Mouse (Mus musculus): ENCODE measurements around the gene Gamt.

GRCm38 (mm10) chr10:80294311-80294710 lies 33.5 kb upstream of the Gamt start:
- TF ChIP-seq CTCF (IDR thresholded peaks at IDR 0.05; ENCODE audit: insufficient read depth, low read length): no peak
- no peak for TF ChIP-seq POLR2A (IDR thresholded peaks at IDR 0.05; ENCODE audit: borderline replicate concordance, extremely low read depth, low read depth, low read length)
